In genomic region chr2:32928235-32928946, GRCm38 (mm10) we compare ENCODE assay signal across 7 mouse cellular contexts. TPM values are rescaled to one million over a fixed set of nuclear protein-coding genes. Genes with fewer than 3 reads are reported as not detected.
DNase-seq lines count a peak whose midpoint lies in the region; ATAC-seq and TF ChIP-seq lines count a peak whose summit lies in the region.

No protein-coding gene starts in this region.

- DNase-seq in ZHBTc4 (ENCODE audit: low read depth, low spot score), result peak; percentile 92
- DNase-seq in cerebellum, postnatal 36 days, result peak; percentile 82 to 85
- DNase-seq in gastrocnemius, postnatal 10 days, result peak; percentile 77
- peak; percentile 82 for DNase-seq in intestine, embryonic 14.5 days (ENCODE audit: low spot score)
- DNase-seq in left cerebral cortex, postnatal 14 days (ENCODE audit: low spot score in 2 of 2), result peak; percentile 80 to 82
- DNase-seq in mesoderm, embryonic 11.5 days (ENCODE audit: low read depth, low spot score), result peak; percentile 71

- H3K27me3 ChIP-seq in intestine, embryonic 14.5 days (replicated peaks; ENCODE audit: control insufficient read depth, insufficient read depth, low read length), result no peaks in the 10 kb centered on the region
- no peaks in the 10 kb centered on the region for H3K27me3 ChIP-seq in small intestine, adult 2 months (ENCODE audit: control insufficient read depth, insufficient read depth, low read length)

- H3K9me3 ChIP-seq in intestine, embryonic 14.5 days (ENCODE audit: control insufficient read depth, low read length), result no peaks in the 10 kb centered on the region

- H3K4me1 ChIP-seq in intestine, embryonic 14.5 days (replicated peaks; ENCODE audit: control insufficient read depth, insufficient read depth, low read length), result no peaks in the 10 kb centered on the region
- H3K4me1 ChIP-seq in small intestine, adult 2 months (ENCODE audit: control insufficient read depth, insufficient read depth, insufficient read length, low read length), result no peaks in the 10 kb centered on the region

- H3K4me3 ChIP-seq in intestine, embryonic 14.5 days (ENCODE audit: low read depth, low read length), result no peak overlapping the region
- H3K4me3 ChIP-seq in small intestine, adult 2 months (ENCODE audit: low read depth, low read length), result no peak overlapping the region

- intact Hi-C loops in left cerebral cortex, postnatal 14 days (cut with DNase I), result loop anchor here (2.0 to 10.0 kb wide), 2 partner anchors 64 to 154 kb away; partner anchors contain the start of genes Ptrh1 and Ttc16

- no peak overlapping the region for H3K9ac ChIP-seq in intestine, embryonic 14.5 days (ENCODE audit: low read length)

- H3K4me2 ChIP-seq in intestine, embryonic 14.5 days (ENCODE audit: low read length), result no peak overlapping the region

- WGBS in intestine, embryonic 14.5 days, result 28% methylated on average over 10 of the region's 10 CpGs
- WGBS in small intestine, adult 2 months, result 55% methylated on average over 10 of the region's 10 CpGs

- peaks cover 29% of the 10 kb centered on the region for H3K36me3 ChIP-seq in intestine, embryonic 14.5 days (ENCODE audit: control insufficient read depth, insufficient read depth, low read length)
- H3K36me3 ChIP-seq in small intestine, adult 2 months (ENCODE audit: control insufficient read depth, insufficient read depth, low read length), result peaks cover 5% of the 10 kb centered on the region; the same call in 1 of the 2 replicates

- ATAC-seq in intestine, embryonic 14.5 days (replicated peaks; ENCODE audit: low FRiP score, low TSS enrichment, low read depth), result peak; percentile 70

- no peak for TF ChIP-seq POLR2A in small intestine, adult 2 months (IDR thresholded peaks at IDR 0.05; ENCODE audit: low read depth, low read length)

- TF ChIP-seq CTCF in small intestine, adult 2 months (IDR thresholded peaks at IDR 0.05; ENCODE audit: extremely low read depth, insufficient read length, insufficient replicate concordance, low read depth, low read length), result peak; percentile 70; the same call in 1 of the 2 replicates

- H3K27ac ChIP-seq in intestine, embryonic 14.5 days (ENCODE audit: low read depth), result no peak overlapping the region
- H3K27ac ChIP-seq in small intestine, adult 2 months (ENCODE audit: insufficient read depth, low read depth, low read length), result no peak overlapping the region

RNA-seq across cellular contexts. Expression of gene Rpl12, which starts 33.0 kb away (rescaled TPM):
- total RNA-seq in gastrocnemius, postnatal 10 days (2021), result 100 to 1,000 TPM; 156 to 177 TPM
- polyA plus RNA-seq in intestine, embryonic 14.5 days (2014; fragmentation: Nextera tagmentation; extraction: Ambion mirVana), result 259 and 272 TPM in 2 replicates
- 100 to 1,000 TPM; 117 to 120 TPM for total RNA-seq in left cerebral cortex, postnatal 14 days (2021)
- polyA plus RNA-seq in small intestine, adult 2 months (2012; rRNA removed), result 80.3 and 161 TPM in 2 replicates

RNA-seq across cellular contexts. Expression of gene Lrsam1, which starts 33.0 kb away (rescaled TPM):
- 10 to 100 TPM in 1 of 2 experiments, 1 to 10 TPM in 1; 9.9 to 12.9 TPM for total RNA-seq in gastrocnemius, postnatal 10 days (2021)
- polyA plus RNA-seq in intestine, embryonic 14.5 days (2014; fragmentation: Nextera tagmentation; extraction: Ambion mirVana), result 7.0 and 7.9 TPM in 2 replicates
- total RNA-seq in left cerebral cortex, postnatal 14 days (2021), result 10 to 100 TPM; 31.1 to 40.6 TPM
- polyA plus RNA-seq in small intestine, adult 2 months (2012; rRNA removed), result 6.4 and 12.0 TPM in 2 replicates

RNA-seq across cellular contexts. Expression of gene Fam129b, which starts 52.5 kb away (rescaled TPM):
- 10 to 100 TPM; 16.5 to 22.5 TPM for total RNA-seq in gastrocnemius, postnatal 10 days (2021)
- polyA plus RNA-seq in intestine, embryonic 14.5 days (2014; fragmentation: Nextera tagmentation; extraction: Ambion mirVana), result 22.3 and 25.2 TPM in 2 replicates
- 10 to 100 TPM; 20.0 to 21.0 TPM for total RNA-seq in left cerebral cortex, postnatal 14 days (2021)
- polyA plus RNA-seq in small intestine, adult 2 months (2012; rRNA removed), result 19.4 and 27.2 TPM in 2 replicates

RNA-seq across cellular contexts. Expression of gene Slc2a8, which starts 53.5 kb away (rescaled TPM):
- total RNA-seq in gastrocnemius, postnatal 10 days (2021), result 1 to 10 TPM; 7.2 to 7.6 TPM
- polyA plus RNA-seq in intestine, embryonic 14.5 days (2014; fragmentation: Nextera tagmentation; extraction: Ambion mirVana), result 10.3 and 13.6 TPM in 2 replicates
- total RNA-seq in left cerebral cortex, postnatal 14 days (2021), result 10 to 100 TPM; 25.0 to 27.4 TPM
- polyA plus RNA-seq in small intestine, adult 2 months (2012; rRNA removed), result 16.6 and 46.7 TPM in 2 replicates
